Mouse (Mus musculus) heart, embryonic 14.5 days (tissue): Measurements from ENCODE around the gene Ccdc162. TPM values are rescaled to one million over a fixed set of nuclear protein-coding genes. Genes with fewer than 3 reads are reported as not detected.

Experiments
- ATAC-seq: fragments of 200-750 bp; cut with Nextera tagmentation; 2 replicates; pipeline ENCODE4 v1.8.0; 2017; ENCODE audit warnings: low read depth, moderate TSS enrichment; ENCODE audit not compliant: insufficient number of reproducible peaks, insufficient read depth, low FRiP score
- H3K27ac ChIP-seq, 2 experiments: fragments of 200-500 bp in 1 of 2; fragments of 300-500 bp in 1 of 2; sonication (generic) in 1 of 2; replicated peaks in 1 of 2; 2 replicates each; pipeline ENCODE4 v1.5.1; 2012 to 2014; ENCODE audit warnings: low read depth in 2 of 2, low read length in 2 of 2, control low read depth in 1 of 2, mild to moderate bottlenecking in 1 of 2, mixed read lengths in 1 of 2; ENCODE audit not compliant: control insufficient read depth in 1 of 2, insufficient read depth in 1 of 2
- H3K27me3 ChIP-seq: fragments of 300-500 bp; sonication (generic); 2 replicates; pipeline ENCODE4 v1.6.1; 2014; ENCODE audit warnings: mild to moderate bottlenecking, low read length, control low read depth; ENCODE audit not compliant: control insufficient read depth, insufficient read depth
- H3K36me3 ChIP-seq: fragments of 300-500 bp; sonication (generic); 2 replicates; pipeline ENCODE4 v1.6.1; 2014; ENCODE audit warnings: mild to moderate bottlenecking, control low read depth, low read length, mixed read lengths; ENCODE audit not compliant: control insufficient read depth, insufficient read depth
- H3K4me1 ChIP-seq, 2 experiments: fragments of 200-500 bp in 1 of 2; fragments of 300-500 bp in 1 of 2; sonication (generic) in 1 of 2; 2 replicates each; pipeline ENCODE4 v1.6.1; 2012 to 2014; ENCODE audit warnings: low read length in 2 of 2, control low read depth in 1 of 2, mixed read lengths in 1 of 2; ENCODE audit not compliant: control insufficient read depth in 2 of 2, insufficient read depth in 2 of 2
- H3K4me2 ChIP-seq: fragments of 300-500 bp; sonication (generic); 2 replicates; pipeline ENCODE4 v1.6.1; 2014; ENCODE audit warnings: mild to moderate bottlenecking, low read length
- H3K4me3 ChIP-seq, 2 experiments: fragments of 200-500 bp in 1 of 2; fragments of 300-500 bp in 1 of 2; sonication (generic) in 1 of 2; 2 replicates each; pipeline ENCODE4 v1.5.1; 2012 to 2014; ENCODE audit warnings: low read length in 2 of 2, mild to moderate bottlenecking in 2 of 2, control low read depth in 1 of 2, low read depth in 1 of 2, moderate library complexity in 1 of 2; ENCODE audit not compliant: control insufficient read depth in 1 of 2, insufficient read depth in 1 of 2
- H3K9ac ChIP-seq: fragments of 300-500 bp; sonication (generic); 2 replicates; pipeline ENCODE4 v1.6.1; 2014; ENCODE audit warnings: mild to moderate bottlenecking, low read length
- H3K9me3 ChIP-seq: fragments of 300-500 bp; sonication (generic); 2 replicates; pipeline ENCODE4 v1.6.1; 2016; ENCODE audit warnings: low read length, control low read depth; ENCODE audit not compliant: control insufficient read depth
- WGBS: fragments of 180-500 bp; shearing (Covaris S2); extraction: QIAGEN DNeasy Blood & Tissue Kit; methylation state at CpG from one replicate; pipeline ENCODE4 v1.1.7; 2014; 5-methylcytosine and 5-hydroxymethylcytosine counted together
- polyA plus RNA-seq: library from polyadenylated mRNA; unstranded; fragments of >200 nt; fragmentation: Nextera tagmentation; extraction: Ambion mirVana; gene quantifications from 2 replicates; pipeline ENCODE4 v1.2.1, GENCODE M21; 2014

The Ccdc162 gene
- polyA plus RNA-seq, 1 experiment from 2014 or later, result 0.20 TPM

GRCm38 (mm10) chr10:41697040-41697439 lies 19.4 kb downstream of the Ccdc162 start:
- Histone ChIP-seq H3K9ac (no peak overlapping the region), H3K27ac (no peak overlapping the region), H3K27me3 (no peaks in the 10 kb centered on the region), H3K36me3 (no peaks in the 10 kb centered on the region), H3K4me3 (no peak overlapping the region), H3K9me3 (no peaks in the 10 kb centered on the region), H3K4me2 (no peak overlapping the region), H3K4me1 (no peaks in the 10 kb centered on the region)
- WGBS, result 73% methylated on average over 11 of the region's 11 CpGs
- ATAC-seq, result no peak

DNA sequence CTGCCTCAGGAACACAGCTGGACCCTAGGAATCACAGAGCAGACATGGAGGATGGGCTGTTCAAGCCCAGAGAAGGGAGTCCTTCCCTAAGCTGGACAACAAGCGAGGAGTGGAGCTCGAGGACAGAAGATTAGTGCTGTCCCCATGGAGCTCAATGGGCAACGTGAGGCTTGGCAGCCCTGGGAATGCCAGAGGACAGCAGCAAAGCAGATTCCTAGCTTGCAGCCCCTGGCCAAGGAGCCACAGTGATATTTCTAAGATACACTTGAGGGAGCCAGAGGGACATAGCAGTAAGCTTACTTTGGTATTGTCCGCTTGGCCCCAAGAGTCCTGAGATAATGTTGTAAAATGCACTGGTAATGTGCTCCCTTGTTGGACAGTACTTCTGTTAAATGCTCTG lies 25.5 kb downstream of the Ccdc162 start:
- Histone ChIP-seq H3K4me3 (no peak overlapping the region), H3K27me3 (no peaks in the 10 kb centered on the region), H3K36me3 (no peaks in the 10 kb centered on the region), H3K4me2 (no peak overlapping the region), H3K4me1 (no peaks in the 10 kb centered on the region), H3K9me3 (peaks cover 6% of the 10 kb centered on the region; the same call in 1 of the 2 replicates), H3K27ac (no peak overlapping the region), H3K9ac (no peak overlapping the region)
- no peak for ATAC-seq
- 62% methylated on average over 4 of the region's 4 CpGs for WGBS

DNA sequence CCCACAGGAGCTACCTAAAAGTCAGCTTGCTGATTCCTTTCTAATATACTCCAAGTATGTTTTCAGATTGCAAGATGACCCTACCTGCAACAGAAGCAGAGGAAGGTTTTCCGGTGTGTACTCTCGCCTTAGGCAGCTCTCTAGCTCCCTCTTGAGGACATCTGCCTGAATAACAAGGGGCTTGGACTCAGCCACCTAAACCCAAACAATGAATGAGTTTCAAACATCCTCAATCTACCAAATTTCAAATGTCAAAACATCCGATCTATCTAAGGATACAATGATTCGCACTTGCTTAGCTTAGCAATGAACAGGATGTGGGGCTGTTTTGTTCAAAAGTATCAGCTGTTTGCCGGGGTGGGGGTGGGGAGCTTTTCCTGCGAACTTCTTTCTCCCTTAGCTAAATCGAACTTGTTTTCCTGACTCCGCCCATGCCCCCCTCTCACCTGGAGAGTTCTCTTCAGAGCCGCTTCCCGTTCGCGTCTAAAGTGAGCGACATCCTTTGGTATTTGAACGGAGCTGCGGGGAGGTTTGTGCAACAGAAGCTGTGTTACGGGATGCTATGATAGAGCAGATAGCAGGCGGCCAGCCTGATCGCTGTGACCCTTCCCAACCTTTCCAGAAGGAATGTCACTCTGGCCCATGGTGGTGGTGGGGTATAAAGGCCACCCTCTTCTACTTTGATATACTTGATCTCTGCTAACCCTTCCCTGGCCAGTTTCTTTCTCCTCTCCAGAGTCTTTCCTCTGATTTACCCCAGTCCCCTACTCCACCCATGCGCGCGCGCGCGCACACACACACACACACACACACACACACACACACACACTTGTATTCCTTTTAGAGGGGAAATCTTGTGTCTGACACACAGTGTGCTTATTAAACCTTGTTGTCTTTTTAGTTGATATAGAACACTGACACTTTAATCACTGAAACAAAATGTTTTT lies 26.2 kb downstream of the Ccdc162 start:
- peak; percentile 21; the same call in 1 of the 2 replicates for ATAC-seq

DNA sequence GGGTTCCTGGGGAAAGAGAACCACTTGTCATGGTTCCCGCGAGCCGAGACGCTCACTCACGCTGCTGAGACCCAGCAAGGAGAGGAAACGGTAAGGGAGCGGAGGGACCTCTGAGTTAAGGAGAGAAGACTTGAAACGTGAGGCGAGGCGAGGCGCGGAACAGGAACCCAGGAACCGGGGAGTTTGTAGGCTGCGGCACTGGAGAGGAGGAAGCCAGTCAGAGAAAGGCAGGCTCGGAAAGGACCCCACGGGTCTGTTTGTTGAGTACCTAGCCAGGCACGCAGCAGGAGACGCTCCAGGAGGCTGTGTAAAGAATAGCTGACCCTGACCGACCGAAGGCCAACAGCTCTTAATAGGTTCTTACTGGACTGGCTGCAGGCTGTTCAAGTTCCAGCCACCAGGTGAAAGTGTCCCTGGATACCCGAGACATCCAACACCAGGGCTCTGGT lies 31.9 kb downstream of the Ccdc162 start:
- Histone ChIP-seq H3K9me3 (peaks cover 6% of the 10 kb centered on the region; the same call in 1 of the 2 replicates), H3K27ac (no peak overlapping the region), H3K4me3 (peak overlapping the region; percentile 27 to 29), H3K4me2 (peak overlapping the region; percentile 68), H3K27me3 (no peaks in the 10 kb centered on the region), H3K36me3 (no peaks in the 10 kb centered on the region), H3K9ac (peak overlapping the region; percentile 64), H3K4me1 (peaks cover 3 to 6% of the 10 kb centered on the region in 2 experiments; a peak in 2 of 4 replicates)
- 3% methylated on average over 21 of the region's 21 CpGs for whole genome bisulfite sequencing
- no peak for ATAC-seq

More for the DNA sequence above, 26.2 kb downstream of the Ccdc162 start:
- 22% methylated on average over 24 of the region's 24 CpGs for WGBS
- Histone ChIP-seq H3K4me3 (peak overlapping the region; percentile 48 to 52), H3K9ac (peak overlapping the region; percentile 69), H3K27ac (no peak overlapping the region), H3K27me3 (no peaks in the 10 kb centered on the region), H3K36me3 (no peaks in the 10 kb centered on the region), H3K4me1 (no peaks in the 10 kb centered on the region), H3K4me2 (peak overlapping the region; percentile 92), H3K9me3 (peaks cover 6% of the 10 kb centered on the region; the same call in 1 of the 2 replicates)

GRCm38 (mm10) chr10:41682546-41683393 lies 33.7 kb downstream of the Ccdc162 start:
- Histone ChIP-seq H3K36me3 (no peaks in the 10 kb centered on the region), H3K4me2 (no peak overlapping the region), H3K9ac (no peak overlapping the region), H3K4me1 (peaks cover 6 to 9% of the 10 kb centered on the region in 2 experiments; a peak in 2 of 4 replicates), H3K4me3 (no peak overlapping the region), H3K9me3 (peaks cover 6% of the 10 kb centered on the region; the same call in 1 of the 2 replicates), H3K27ac (no peak overlapping the region), H3K27me3 (no peaks in the 10 kb centered on the region)
- 39% methylated on average over 16 of the region's 16 CpGs for WGBS
- 0 out of 2 replicates have a peak, but pooled peaks have one; percentile 33 for ATAC-seq

DNA sequence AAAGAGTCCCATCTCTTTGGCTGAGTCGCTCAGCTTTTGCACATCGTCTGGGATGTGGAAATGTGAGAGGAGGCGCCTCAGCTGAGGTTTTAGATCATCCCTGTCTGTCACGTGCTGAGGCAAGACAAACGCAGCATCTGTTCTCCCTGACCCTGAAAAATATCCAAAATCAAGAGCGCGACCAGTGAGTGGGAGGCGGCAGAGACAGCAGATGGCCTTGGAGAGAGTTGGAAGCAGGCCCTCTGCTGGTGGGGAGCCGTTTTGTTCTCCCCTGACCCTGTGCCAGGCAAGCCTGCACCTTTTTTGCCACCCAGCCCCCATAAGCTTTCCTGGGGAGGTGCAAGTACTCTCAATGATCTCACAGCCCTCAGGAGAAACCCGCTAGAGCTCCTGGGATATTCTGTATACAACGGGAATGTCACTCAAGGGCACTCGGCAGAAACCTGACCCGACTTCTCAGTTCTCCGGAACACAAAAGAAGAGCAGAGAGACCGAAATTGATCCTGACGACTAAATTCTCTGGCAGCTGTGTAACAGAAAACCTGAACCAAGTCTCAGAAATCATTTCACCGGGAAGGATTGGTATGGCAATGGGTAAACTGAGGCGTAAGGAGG lies 37.6 kb downstream of the Ccdc162 start:
- Histone ChIP-seq H3K27ac (no peak overlapping the region), H3K9ac (peak overlapping the region; percentile 61; the same call in 1 of the 2 replicates), H3K27me3 (no peaks in the 10 kb centered on the region), H3K4me2 (peak overlapping the region; percentile 56), H3K4me3 (peak overlapping the region in 1 of 2 experiments; percentile 37; a peak in 3 of 4 replicates), H3K36me3 (no peaks in the 10 kb centered on the region), H3K4me1 (peaks cover 5 to 14% of the 10 kb centered on the region in 2 experiments; a peak in 2 of 4 replicates), H3K9me3 (no peaks in the 10 kb centered on the region)
- 30% methylated on average over 18 of the region's 18 CpGs for WGBS
- no peak for ATAC-seq

- no peak overlapping the region for H3K4me2 ChIP-seq
- no peaks in the 10 kb centered on the region for H3K27me3 ChIP-seq
- H3K36me3 ChIP-seq, result no peaks in the 10 kb centered on the region
- no peaks in the 10 kb centered on the region for H3K9me3 ChIP-seq
- H3K27ac ChIP-seq, result no peak overlapping the region
- H3K9ac ChIP-seq, result no peak overlapping the region
- no peak overlapping the region for H3K4me3 ChIP-seq
- peaks cover 2 to 11% of the 10 kb centered on the region in 2 experiments; a peak in 2 of 4 replicates for H3K4me1 ChIP-seq
- WGBS, result 64% methylated on average over 8 of the region's 8 CpGs
- no peak for ATAC-seq
These were observed 39.0 kb downstream of the Ccdc162 start for GRCm38 (mm10) chr10:41677396-41677795.
